Mouse (Mus musculus) layer of hippocampus, adult 8-10 months (tissue): Measurements from ENCODE around the gene Padi3. TPM values are rescaled to one million over a fixed set of nuclear protein-coding genes. Genes with fewer than 3 reads are reported as not detected.

Experiments
- total RNA-seq, 4 experiments: library from RNA; stranded (reverse); gene quantifications; 2 replicates each; pipeline ENCODE4 v1.2.4; 2022

Padi3 gene
- total RNA-seq, 4 experiments from 2014 or later = not detected

Other genes starting within 250 kb of the Padi3 start
- 10 to 100 TPM; 44.6 to 55.8 (median 46.7) TPM for gene Arhgef10l, start 144.6 kb downstream of the Padi3 start, total RNA-seq
- gene Rcc2, start 110.1 kb downstream of the Padi3 start, total RNA-seq = 10 to 100 TPM; 82.5 to 87.8 (median 85.0) TPM
- not detected for gene Padi6, start 68.0 kb downstream of the Padi3 start, total RNA-seq
- gene Padi4, start 36.4 kb downstream of the Padi3 start, total RNA-seq = under 1 TPM in 1 of 4 experiments, not detected in 3; 0.18 TPM
- gene Padi1, start 35.1 kb upstream of the Padi3 start, total RNA-seq = under 1 TPM in 2 of 4 experiments, not detected in 2; 0.08 to 0.16 TPM
- 10 to 100 TPM; 25.4 to 44.6 (median 32.6) TPM for gene Padi2, start 95.7 kb upstream of the Padi3 start, total RNA-seq
- gene Sdhb, start 150.6 kb upstream of the Padi3 start, total RNA-seq = 100 to 1,000 TPM; 169 to 190 (median 176) TPM
- gene Atp13a2, start 176.2 kb upstream of the Padi3 start, total RNA-seq = 100 to 1,000 TPM; 144 to 156 (median 150) TPM
- 1 to 10 TPM; 4.2 to 6.6 (median 5.5) TPM for gene Mfap2, start 199.8 kb upstream of the Padi3 start, total RNA-seq
- 10 to 100 TPM; 67.9 to 92.0 (median 76.6) TPM for gene Crocc, start 249.9 kb upstream of the Padi3 start, total RNA-seq